Mouse (Mus musculus) mouse trophoblast stem cell (cell line): Measurements from ENCODE around the gene Gm14410.
"Not testable (repeated sequence)": the region's sequence is repeated elsewhere in the genome, so short reads cannot be mapped to it uniquely, and the experiment has no call there.

Experiments
- in situ Hi-C, 2 experiments: fragments of 300-500 bp; cut with MseI, MboI; formaldehyde crosslinking; loops; 2 replicates in 1 of 2; 3 replicates in 1 of 2; pipeline ENCODE4 v1.15.1; 2025

Gene Gm14410

DNA sequence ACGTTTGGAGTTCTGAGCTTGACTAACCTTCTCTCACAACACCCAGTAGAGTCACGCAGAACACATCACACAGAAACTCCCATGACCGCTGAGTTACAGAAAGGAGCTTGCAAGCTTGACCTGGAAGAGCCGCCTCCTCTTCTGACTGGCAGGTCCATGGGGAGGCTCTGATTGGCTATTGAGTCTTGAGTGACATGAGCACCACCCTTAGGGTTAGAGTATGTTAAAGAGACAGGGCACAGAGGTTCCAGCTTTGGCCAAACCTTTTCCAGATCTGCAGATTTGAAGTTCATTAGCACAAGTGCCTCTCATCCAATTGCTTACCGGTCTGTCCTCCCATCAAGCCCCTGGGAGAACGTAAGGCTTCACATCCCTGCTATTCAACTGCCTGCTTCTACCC is at the start of gene Gm14410:
Gene Gm14410 (minus strand): TSS at position 81 of the 400 bp plus-strand sequence.
- in situ Hi-C loops, result loop anchor here in 1 of 2 experiments (25.0 kb wide), 1 partner anchor 631 kb away; the partner anchor contains the start of gene Gm14325

DNA sequence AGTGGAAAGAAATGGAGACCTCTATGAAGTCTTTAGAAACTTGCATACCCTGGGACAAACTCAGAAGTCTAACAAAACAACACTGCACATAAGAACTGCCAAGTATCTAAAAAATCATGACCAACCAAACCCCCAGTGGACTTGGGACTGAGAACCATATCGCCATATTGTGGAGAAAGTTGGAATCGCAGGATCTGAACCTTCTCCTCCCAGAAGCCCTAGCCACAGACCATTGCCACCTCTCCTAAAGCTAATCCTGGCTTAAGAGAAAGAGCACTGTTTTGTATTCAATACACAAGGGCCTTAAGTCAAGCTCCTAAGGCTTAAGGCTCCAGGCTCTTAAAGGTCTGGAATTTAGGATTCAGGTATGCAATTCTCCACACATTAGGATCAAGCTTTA is 41.2 kb upstream of the Gm14410 start:
- in situ Hi-C loops, result not testable (repeated sequence)

DNA sequence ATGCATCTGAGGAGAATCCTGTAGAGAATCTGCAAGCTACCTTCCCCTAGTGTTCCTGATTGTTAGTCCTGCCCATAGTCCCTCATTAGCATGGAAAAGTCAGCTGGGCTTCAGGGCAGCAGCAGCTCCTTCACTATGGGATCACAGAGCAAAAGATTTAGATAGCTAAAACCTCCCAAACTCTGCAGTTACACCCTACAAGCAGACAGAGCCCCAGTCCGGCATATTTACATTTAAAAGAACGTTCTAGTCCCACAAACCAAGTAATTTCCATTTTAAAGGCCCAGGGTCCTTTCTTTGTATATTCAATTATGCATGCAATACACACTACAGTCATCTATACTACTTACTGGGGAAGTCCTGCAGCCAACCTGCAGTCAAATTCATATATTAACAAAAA is 24.2 kb upstream of the Gm14410 start:
- in situ Hi-C loops, result not testable (repeated sequence)

DNA sequence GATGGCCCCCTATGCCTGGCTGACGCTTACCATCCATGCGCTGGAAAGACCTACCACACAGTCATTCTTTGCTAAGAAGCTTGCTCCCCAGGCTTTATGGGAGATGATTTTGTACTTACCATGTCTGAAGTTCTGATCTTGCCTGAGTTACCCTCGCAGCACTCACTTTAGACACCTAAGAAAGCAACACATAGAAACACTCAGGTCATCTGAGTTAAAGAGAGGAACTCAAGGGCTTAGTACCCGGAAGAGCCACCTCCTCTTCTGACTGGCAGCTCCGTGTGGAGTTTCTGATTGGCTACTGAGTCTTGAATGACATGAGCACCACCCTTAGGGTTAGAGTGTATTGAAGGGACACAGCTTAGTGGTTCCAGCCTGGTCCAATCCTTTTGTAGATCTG is 33.5 kb downstream of the Gm14410 start:
- in situ Hi-C loops, result not testable (repeated sequence)
